Mouse (Mus musculus) myocyte (in vitro differentiated cells): ENCODE results near the gene Podn.

Experiments used
- E2F4 ChIP-seq: IDR thresholded peaks from one replicate; pipeline ENCODE4 v1.6.1; 2011; ENCODE audit warnings: mild to moderate bottlenecking, control low read depth, moderate library complexity; ENCODE audit not compliant: insufficient read depth
- POLR2A ChIP-seq: IDR thresholded peaks from one replicate; pipeline ENCODE4 v1.6.1; 2011; ENCODE audit warnings: low read depth, mild to moderate bottlenecking, control low read depth, moderate library complexity; ENCODE audit not compliant: insufficient read length
- POLR2AphosphoS2 ChIP-seq: IDR thresholded peaks from one replicate; pipeline ENCODE4 v1.6.1; 2011; ENCODE audit warnings: low read depth, control low read depth; ENCODE audit not compliant: insufficient read length
- TCF12 ChIP-seq: IDR thresholded peaks from one replicate; pipeline ENCODE4 v1.6.1; 2011; ENCODE audit warnings: mild to moderate bottlenecking, control low read depth; ENCODE audit not compliant: poor library complexity, insufficient read depth, severe bottlenecking

DNA sequence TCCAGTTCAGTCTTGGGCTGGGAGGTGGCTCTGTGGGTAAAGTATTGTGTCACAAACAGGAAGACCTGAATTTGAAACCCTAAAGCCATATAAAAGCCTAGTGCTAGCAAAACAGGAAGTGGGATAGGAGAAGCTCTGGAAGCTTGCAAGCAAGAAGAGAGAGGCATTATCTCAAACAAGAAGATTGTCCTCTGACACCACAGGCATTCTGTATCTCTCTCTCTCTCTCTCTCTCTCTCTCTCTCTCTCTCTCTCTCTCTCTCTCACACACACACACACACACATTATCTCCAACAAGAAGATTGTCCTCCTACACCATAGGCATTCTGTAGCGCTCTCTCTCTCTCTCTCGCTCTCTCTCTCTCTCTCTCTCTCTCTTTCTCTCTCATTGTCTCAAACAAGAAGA is 13.8 kb downstream of the Podn start:
- TF ChIP-seq E2F4 (no peak), POLR2A (no peak), TCF12 (no peak), POLR2AphosphoS2 (no peak)
